Mouse (Mus musculus) kidney, adult 9 months (tissue): ENCODE measurements around the gene Map2k5.
A peak's percentile ranks its signal among the peaks of the same experiment; 100 is the strongest.

ENCODE experiments used
- DNase-seq: peaks from one replicate; pipeline ENCODE4 v3.0.0; 2022

Gene Map2k5

GRCm38 (mm10) chr9:63182306-63182960 is 195.3 kb downstream of the Map2k5 start:
- DNase-seq: no peak

DNA sequence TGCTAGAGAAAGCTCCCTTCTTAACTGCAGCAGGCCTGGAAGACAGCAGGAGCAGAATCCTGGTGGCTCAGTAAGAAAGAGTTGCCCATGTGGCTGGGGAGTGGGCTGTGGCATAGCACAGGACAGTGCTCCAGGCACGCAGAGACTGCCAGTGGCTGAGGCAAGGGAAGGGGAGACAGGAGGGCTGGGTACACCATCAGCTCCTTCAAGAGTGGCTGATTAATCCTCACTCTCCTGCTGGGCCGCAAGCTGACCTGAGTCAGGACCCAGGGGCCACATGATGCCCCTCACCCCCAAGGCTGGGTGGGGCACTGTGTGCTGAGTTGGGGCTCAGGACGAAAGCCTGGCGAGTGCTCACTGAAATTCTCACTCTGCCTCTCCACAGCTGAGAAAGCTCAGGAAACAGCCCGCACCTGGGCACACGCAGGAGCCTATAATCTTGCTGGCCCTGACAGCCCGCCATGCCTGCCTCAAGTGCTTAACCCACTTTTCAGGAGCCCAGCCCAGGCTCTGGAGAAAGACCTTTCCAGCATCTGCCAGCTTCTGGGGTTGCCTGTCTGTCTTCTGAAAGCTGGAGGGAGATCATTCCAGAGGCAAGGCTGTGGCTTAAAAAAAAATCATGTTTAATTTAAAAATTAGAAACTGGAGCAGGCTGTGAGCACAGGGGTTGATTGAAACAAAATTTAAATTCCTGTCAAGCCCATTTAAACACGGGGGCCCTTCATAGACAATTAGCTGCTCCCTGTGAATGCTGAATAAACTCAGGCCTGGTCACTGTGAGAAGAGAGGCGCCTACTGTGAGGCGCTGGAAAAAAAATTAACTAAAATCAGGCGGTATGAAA is 196.1 kb downstream of the Map2k5 start:
- DNase-seq: no peak

- DNase-seq: peak; percentile 54
These were observed 199.4 kb downstream of the Map2k5 start for GRCm38 (mm10) chr9:63178296-63178695.

DNA sequence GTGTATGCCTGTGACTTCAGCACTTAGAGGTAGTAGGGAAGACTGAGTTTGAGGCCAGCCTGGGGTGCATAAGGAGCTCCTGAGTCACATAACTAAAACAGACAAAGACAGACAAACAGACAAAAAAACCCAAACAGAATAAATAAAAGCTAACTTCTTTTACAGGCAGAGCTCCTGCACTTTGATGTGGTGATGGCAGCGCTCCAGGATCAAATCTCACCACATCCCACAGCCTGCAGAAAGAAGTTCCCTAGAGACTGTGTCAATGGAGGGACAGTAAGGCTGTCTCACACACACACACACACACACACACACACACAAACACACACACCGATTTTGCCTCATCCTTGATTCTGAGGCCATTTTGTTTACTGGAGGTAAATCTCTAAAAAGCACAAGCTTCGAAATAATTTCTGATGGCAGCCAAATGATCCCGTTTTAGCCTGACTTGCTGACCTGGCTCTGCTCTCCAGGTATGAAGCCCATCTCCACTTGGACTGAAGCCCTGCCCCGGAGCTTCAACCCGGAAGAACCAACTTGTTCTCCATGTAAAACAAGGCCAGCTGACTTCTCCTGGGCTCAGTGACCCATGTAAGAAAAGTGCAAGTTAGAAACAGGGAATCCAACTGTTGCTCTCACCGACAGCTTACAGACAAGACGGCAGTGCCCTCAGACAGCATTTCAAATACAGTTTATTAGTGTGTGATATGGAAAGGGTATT is 203.5 kb downstream of the Map2k5 start:
- peak; percentile 30 for DNase-seq

- no peak for DNase-seq
These were observed 205.8 kb downstream of the Map2k5 start for GRCm38 (mm10) chr9:63171951-63172350.

GRCm38 (mm10) chr9:63169127-63169526 is 208.6 kb downstream of the Map2k5 start:
- DNase-seq: no peak

GRCm38 (mm10) chr9:63165070-63165469 is 212.6 kb downstream of the Map2k5 start:
- DNase-seq: no peak

DNA sequence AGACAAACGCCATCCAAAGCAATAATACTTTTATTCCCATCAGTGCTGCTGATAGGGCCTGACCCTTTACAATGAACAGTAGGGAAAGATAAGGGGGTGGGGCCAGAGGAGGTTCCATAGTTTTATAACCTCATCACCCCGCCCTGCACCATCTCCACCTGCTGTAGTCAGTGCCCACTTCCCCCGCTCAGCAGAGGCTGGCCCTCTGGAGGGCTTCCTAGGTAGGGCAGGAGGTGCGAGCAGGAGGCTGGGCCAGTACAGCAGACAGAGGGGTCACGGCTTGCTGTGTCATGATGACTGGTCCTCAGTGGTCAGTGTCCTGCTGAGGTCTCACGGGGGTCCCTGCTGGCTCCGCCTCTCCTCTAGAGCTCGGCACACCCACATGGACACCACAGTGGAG is 213.9 kb downstream of the Map2k5 start:
- no peak for DNase-seq

- DNase-seq: no peak
These were observed 225.8 kb downstream of the Map2k5 start for GRCm38 (mm10) chr9:63151949-63152348.

DNA sequence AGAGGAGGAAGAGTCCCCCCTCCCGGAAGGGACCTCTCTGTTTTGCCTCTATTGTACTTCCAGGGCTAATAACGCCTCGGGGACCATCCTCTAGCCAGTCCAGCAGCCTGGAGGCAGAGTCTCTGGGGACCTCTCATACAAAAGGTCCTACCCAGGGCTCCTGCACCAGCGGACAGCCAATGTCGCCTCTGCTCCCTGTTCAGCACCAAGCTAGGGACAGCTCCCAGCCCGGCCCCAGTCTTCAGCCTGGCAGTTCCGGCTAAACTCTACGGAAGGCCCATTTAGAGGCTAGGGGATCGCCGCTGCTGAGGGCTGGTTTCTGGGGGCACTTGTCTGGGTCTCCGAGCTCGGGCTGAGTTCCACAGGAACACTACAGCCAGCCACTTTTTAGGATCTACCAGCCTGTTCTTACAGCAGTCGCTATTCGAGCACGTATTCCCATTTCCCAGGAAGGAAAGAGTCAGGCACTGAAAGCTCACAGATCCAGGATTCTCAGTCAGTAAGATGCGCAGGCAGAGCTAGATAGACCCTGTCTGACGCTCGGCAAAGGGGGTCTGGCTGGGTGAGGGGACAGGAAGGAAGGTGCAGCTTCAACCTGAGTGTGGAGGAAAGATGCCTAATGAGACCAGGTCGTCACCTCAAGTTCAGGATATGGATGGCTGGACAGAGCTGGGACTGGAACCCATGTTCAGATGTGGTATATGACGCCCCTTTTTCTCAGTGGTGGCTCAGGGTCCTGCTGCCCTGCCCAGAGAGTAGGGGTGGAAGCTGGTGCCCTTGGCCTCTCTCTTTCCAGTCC is 226.4 kb downstream of the Map2k5 start:
- DNase-seq: peak; percentile 63

DNA sequence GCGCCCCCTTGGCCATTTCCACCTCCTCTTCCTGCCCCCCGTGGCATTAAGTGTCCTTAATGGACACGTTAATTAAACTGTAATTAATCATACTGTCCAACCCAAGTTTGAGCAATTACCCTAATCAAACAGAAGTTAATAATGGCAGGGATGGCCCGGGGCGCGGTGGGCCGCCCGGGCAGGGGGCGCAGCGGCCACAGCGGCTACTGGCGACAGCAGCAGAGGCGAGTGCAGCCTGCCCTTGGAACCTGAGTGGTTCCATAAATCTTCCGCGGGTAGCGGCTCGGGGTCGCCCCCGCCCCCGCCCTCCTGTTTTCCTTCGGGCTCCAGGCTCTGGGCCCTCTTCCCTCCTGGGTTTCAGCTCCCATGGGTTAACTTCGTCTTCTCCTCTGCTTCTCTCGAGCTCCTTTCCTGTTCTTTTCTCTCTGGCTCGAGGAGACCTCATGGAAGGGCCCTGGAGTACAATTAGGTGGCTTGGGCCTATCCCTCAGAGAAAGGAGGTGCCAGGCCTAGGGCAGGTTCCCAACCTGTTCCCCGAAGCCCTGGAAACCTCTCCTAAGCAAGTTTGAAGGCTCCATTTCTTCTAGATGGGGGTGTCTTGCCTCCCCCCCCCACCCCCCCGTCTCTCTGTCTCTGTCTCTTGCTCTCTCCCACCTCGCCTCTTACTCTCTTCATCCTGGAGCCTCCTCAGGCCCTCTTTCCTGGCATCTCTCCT is 227.5 kb downstream of the Map2k5 start:
- DNase-seq: no peak

- DNase-seq: no peak
These were observed 228.3 kb downstream of the Map2k5 start for GRCm38 (mm10) chr9:63149372-63149766.

- DNase-seq: no peak
These were observed 229.0 kb downstream of the Map2k5 start, which contains the start of gene Skor1 for GRCm38 (mm10) chr9:63148410-63149371. Gene Skor1 (minus strand): TSS chr9:63148961.

DNA sequence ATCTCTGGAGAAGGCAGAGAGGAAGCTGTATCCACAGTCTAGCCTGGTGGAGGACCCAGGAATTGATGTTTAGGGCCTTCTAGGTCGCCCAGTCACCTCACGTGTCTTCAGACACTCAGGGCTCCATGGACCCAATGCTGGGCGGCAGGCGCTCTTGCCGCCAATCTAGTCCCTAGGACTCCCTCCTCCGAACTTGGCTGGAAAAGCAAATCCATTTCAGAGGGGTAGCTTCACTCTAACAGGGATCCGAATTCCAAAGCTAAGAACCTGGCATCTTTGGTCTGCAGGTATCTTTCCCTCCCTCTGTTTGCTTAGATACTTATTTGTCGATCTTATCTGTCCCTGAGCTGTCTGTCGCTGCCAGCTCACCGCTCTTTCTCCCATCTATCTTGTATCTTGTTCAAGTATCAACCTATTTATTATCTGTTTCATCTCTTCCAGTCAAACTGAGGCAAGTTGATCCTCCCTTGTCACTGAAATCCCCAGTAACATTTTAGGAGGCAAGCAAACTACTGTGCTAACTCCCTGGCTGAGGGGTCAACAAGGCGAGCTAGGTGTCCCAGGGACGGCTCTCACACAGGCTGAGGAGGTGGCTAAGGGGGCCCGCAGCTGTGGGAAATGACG is 229.8 kb downstream of the Map2k5 start:
- DNase-seq: no peak

DNA sequence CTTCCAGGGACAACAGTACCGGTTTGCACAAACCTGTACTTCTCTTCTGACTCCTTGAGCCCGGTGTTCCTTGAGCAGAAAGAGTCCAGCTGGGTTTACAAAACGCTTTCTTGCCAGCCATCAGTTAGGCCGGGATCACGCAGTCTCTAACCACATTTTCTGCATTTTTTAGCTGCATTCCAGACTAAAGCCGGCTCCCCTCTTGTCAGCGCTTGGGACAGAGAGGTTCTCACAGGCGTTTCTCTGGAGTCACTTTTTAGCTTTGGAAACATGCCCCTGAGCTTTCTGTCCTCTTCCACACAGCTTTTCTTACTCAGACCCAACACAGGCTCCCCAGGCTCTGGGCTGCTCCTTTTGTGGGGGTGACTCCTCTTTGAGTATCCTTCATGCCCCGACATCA is 230.4 kb downstream of the Map2k5 start:
- no peak for DNase-seq

GRCm38 (mm10) chr9:63146856-63147274 is 230.8 kb downstream of the Map2k5 start:
- DNase-seq: no peak

DNA sequence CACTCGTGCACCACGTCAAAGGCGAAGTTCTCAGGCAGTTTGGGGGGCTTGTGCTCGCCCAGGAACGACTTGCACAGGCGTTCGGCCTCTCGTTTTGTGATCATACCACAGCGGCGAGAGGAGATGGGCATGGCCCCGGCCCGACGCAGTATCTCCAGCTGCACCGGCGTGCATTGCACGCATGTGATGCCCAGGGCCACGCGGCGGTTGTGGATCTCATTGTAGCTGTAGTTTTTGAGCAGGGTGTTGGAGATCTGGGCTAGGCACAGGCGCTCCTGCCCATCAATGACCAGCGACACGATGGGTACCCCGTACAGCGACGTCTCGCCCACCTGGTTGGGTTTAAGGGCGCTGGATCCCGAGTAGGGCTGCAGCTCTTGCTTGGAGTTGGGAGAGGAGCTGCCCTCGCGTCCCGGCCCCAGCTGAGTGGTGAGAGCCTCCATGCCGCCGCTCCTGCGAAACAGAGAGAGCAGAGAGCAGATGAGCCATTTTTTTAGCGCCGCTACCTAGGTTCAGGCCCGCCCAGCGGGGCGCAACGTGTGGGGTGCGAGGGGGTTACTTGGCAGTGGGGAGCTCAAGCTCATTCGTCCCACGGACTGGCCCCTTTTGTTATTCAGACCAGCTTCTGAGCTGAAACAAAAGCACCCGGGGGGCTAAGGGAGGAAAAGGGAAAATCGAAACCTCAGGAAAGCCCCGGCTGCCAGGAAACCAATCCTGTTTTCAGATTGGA is 231.4 kb downstream of the Map2k5 start:
- no peak for DNase-seq

DNA sequence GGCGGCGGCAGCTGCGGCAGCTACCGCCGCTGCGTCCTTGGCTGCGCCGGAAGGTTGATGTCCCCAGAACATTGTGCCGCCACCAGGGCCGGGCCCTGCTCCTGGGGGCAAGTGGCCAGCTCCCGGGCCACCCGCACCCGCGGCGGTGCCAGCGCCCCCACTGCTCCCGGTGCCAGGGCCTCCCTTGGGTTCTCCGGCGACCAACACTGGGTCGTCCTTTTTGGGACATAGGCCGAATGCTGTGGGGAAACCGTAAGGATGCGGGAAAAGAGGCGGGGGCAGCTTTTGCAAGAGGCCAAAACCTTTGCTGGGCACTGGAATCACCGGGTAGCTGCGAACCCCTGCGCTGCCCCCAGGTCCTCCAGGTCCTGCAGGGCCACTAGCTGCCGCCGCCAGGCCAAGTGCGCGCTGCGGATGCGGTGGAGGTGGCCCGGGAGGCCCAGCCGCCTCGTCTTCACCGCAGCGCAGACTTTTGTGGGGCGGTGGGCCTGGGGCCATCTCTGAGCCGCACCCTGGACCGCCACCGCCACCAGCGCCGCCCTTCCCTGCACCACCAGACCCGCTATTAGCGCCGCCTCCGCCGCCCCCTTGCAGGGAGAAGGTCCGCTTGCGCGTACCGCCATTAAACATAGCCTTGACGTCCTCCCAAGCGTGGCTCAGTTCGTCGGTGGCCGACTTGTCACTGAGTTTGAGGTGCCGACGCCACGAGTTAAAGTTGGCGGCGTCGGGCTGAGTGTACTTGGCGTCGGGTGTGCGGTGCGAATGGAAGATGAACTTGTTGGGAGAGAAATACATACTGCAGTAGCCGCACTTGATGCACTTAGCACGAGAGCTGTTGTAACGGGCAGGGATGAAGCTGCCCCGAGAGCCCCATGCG is 232.2 kb downstream of the Map2k5 start:
- DNase-seq: no peak
